Mouse (Mus musculus) embryo, embryonic 11.5 days (tissue): Measurements from ENCODE around the gene Stx18.

ENCODE experiments used
- DNase-seq: peaks from one replicate; pipeline ENCODE4 v3.0.0-alpha.2; 2012; ENCODE audit warnings: low read depth, low spot score

Stx18 gene

GRCm38 (mm10) chr5:38129339-38129738 is 90.8 kb downstream of the Stx18 start:
- no peak for DNase-seq

GRCm38 (mm10) chr5:38136247-38136646 is 97.7 kb downstream of the Stx18 start:
- no peak for DNase-seq

- DNase-seq, result no peak
These were observed 98.6 kb downstream of the Stx18 start for GRCm38 (mm10) chr5:38137163-38137562.

GRCm38 (mm10) chr5:38140893-38141292 is 102.4 kb downstream of the Stx18 start:
- no peak for DNase-seq

GRCm38 (mm10) chr5:38146524-38146923 is 108.0 kb downstream of the Stx18 start:
- DNase-seq, result no peak

GRCm38 (mm10) chr5:38151264-38151663 is 112.7 kb downstream of the Stx18 start:
- no peak for DNase-seq

- no peak for DNase-seq
These were observed 113.9 kb downstream of the Stx18 start for GRCm38 (mm10) chr5:38152201-38153108.

- no peak for DNase-seq
These were observed 115.1 kb downstream of the Stx18 start for GRCm38 (mm10) chr5:38153636-38154035.

GRCm38 (mm10) chr5:38157481-38158020 is 119.0 kb downstream of the Stx18 start:
- DNase-seq, result no peak

GRCm38 (mm10) chr5:38158501-38158946 is 120.0 kb downstream of the Stx18 start:
- no peak for DNase-seq

- peak; percentile 49 for DNase-seq
These were observed 120.5 kb downstream of the Stx18 start for GRCm38 (mm10) chr5:38158947-38159633.

- no peak for DNase-seq
These were observed 121.3 kb downstream of the Stx18 start, which contains the start of gene Nsg1 for GRCm38 (mm10) chr5:38159634-38160413. Nsg1 (minus strand) TSS chr5:38159907.

GRCm38 (mm10) chr5:38168497-38168896 is 130.0 kb downstream of the Stx18 start:
- no peak for DNase-seq

GRCm38 (mm10) chr5:38173766-38174165 is 135.2 kb downstream of the Stx18 start:
- no peak for DNase-seq

GRCm38 (mm10) chr5:38174256-38174912 is 135.8 kb downstream of the Stx18 start:
- no peak for DNase-seq

- DNase-seq, result no peak
These were observed 146.2 kb downstream of the Stx18 start for GRCm38 (mm10) chr5:38184688-38185285.

GRCm38 (mm10) chr5:38187006-38187405 is 148.5 kb downstream of the Stx18 start:
- no peak for DNase-seq
